Mouse (Mus musculus) liver, adult 2 months (tissue): Measurements from ENCODE around the gene Cldn13. TPM values are rescaled to one million over a fixed set of nuclear protein-coding genes. Genes with fewer than 3 reads are reported as not detected.
A peak's percentile ranks its signal among the peaks of the same experiment; 100 is the strongest.

Source experiments
- DNase-seq: peaks from one replicate; pipeline ENCODE4 v3.0.0-alpha.2; 2011; ENCODE audit warnings: low read depth, low spot score; ENCODE audit errors: extremely low read depth
- H3K27ac ChIP-seq: fragments of 200-500 bp; replicated peaks from 2 replicates; pipeline ENCODE4 v1.5.1; 2012; ENCODE audit warnings: low read depth, mild to moderate bottlenecking, control low read depth, inconsistent platforms, low read length; ENCODE audit not compliant: insufficient read depth
- H3K27me3 ChIP-seq: fragments of 200-500 bp; 2 replicates; pipeline ENCODE4 v1.6.1; 2012; ENCODE audit warnings: mild to moderate bottlenecking, moderate library complexity, low read length, inconsistent platforms; ENCODE audit not compliant: control insufficient read depth, insufficient read depth
- H3K36me3 ChIP-seq: fragments of 200-500 bp; 2 replicates; pipeline ENCODE4 v1.6.1; 2012; ENCODE audit warnings: low read length, inconsistent platforms; ENCODE audit not compliant: control insufficient read depth, insufficient read depth
- H3K4me1 ChIP-seq: fragments of 200-500 bp; 2 replicates; pipeline ENCODE4 v1.6.1; 2011; ENCODE audit warnings: low read length; ENCODE audit not compliant: control insufficient read depth, insufficient read depth
- H3K4me3 ChIP-seq: fragments of 200-500 bp; 2 replicates; pipeline ENCODE4 v1.5.1; 2011; ENCODE audit warnings: low read depth, mild to moderate bottlenecking, control low read depth, low read length, moderate library complexity; ENCODE audit not compliant: insufficient read depth
- H3K79me2 ChIP-seq: fragments of 200-500 bp; 2 replicates; pipeline ENCODE4 v1.6.1; 2012; ENCODE audit warnings: inconsistent platforms, mild to moderate bottlenecking, low read length, moderate library complexity; ENCODE audit not compliant: control insufficient read depth, insufficient read depth
- H3K9ac ChIP-seq: fragments of 200-500 bp; 2 replicates; pipeline ENCODE4 v1.6.1; 2012; ENCODE audit warnings: low read depth, mild to moderate bottlenecking, control low read depth, inconsistent platforms, low read length
- CTCF ChIP-seq: fragments of 200-500 bp; IDR thresholded peaks from 2 replicates; pipeline ENCODE4 v1.5.1; 2011; ENCODE audit warnings: low read depth, low read length, control low read depth
- POLR2A ChIP-seq: fragments of 200-500 bp; IDR thresholded peaks from 2 replicates; pipeline ENCODE4 v1.6.1; 2011; ENCODE audit warnings: low read length, control low read depth; ENCODE audit not compliant: insufficient read depth; ENCODE audit errors: extremely low read depth
- WGBS: fragments of 180-500 bp; shearing (Covaris S2); methylation state at CpG from one replicate; pipeline ENCODE4 v1.1.7; 2018; 5-methylcytosine and 5-hydroxymethylcytosine counted together
- polyA plus RNA-seq: library from polyadenylated mRNA; depleted of rRNA; stranded (reverse); fragments of >200 nt; gene quantifications from 2 replicates; pipeline ENCODE4 v1.2.3, GENCODE M21; 2012
- total RNA-seq: library from RNA; depleted of rRNA; stranded (reverse); fragments of >200 nt; gene quantifications from 2 replicates; pipeline ENCODE4 v1.2.3, GENCODE M21; 2014

Gene Cldn13
- total and polyA plus RNA-seq, 2 experiments = not detected

GRCm38 (mm10) chr5:134920106-134920687 is 4.9 kb upstream of the Cldn13 start:
- H3K27ac ChIP-seq = no peak overlapping the region
- H3K79me2 ChIP-seq = no peaks in the 10 kb centered on the region
- H3K4me3 ChIP-seq = no peak overlapping the region
- no peaks in the 10 kb centered on the region; the same call in 1 of the 2 replicates for H3K27me3 ChIP-seq
- TF ChIP-seq POLR2A = no peak
- no peak for TF ChIP-seq CTCF
- H3K9ac ChIP-seq = no peak overlapping the region
- DNase-seq = no peak
- H3K4me1 ChIP-seq = no peaks in the 10 kb centered on the region
- H3K36me3 ChIP-seq = no peaks in the 10 kb centered on the region
- 80% methylated on average over 6 of the region's 6 CpGs for WGBS

GRCm38 (mm10) chr5:134919097-134919496 is 3.8 kb upstream of the Cldn13 start:
- no peak for DNase-seq
- no peak overlapping the region for H3K4me3 ChIP-seq
- H3K4me1 ChIP-seq = no peaks in the 10 kb centered on the region
- no peaks in the 10 kb centered on the region for H3K79me2 ChIP-seq
- H3K36me3 ChIP-seq = no peaks in the 10 kb centered on the region
- H3K27ac ChIP-seq = no peak overlapping the region
- 81% methylated on average over 3 of the region's 3 CpGs for WGBS
- no peaks in the 10 kb centered on the region; the same call in 1 of the 2 replicates for H3K27me3 ChIP-seq
- H3K9ac ChIP-seq = no peak overlapping the region
- TF ChIP-seq CTCF = no peak
- TF ChIP-seq POLR2A = no peak

GRCm38 (mm10) chr5:134918071-134918832 is 2.9 kb upstream of the Cldn13 start:
- H3K36me3 ChIP-seq = no peaks in the 10 kb centered on the region
- H3K9ac ChIP-seq = no peak overlapping the region
- DNase-seq = peak; percentile 57
- H3K27me3 ChIP-seq = no peaks in the 10 kb centered on the region; the same call in 1 of the 2 replicates
- no peak overlapping the region for H3K4me3 ChIP-seq
- no peaks in the 10 kb centered on the region for H3K4me1 ChIP-seq
- 56% methylated on average over 16 of the region's 16 CpGs for WGBS
- H3K27ac ChIP-seq = no peak overlapping the region
- H3K79me2 ChIP-seq = no peaks in the 10 kb centered on the region
- TF ChIP-seq CTCF (peak; percentile 80), POLR2A (no peak)

- Histone ChIP-seq H3K4me1 (no peaks in the 10 kb centered on the region), H3K27ac (no peak overlapping the region), H3K4me3 (no peak overlapping the region), H3K9ac (no peak overlapping the region), H3K79me2 (no peaks in the 10 kb centered on the region), H3K36me3 (no peaks in the 10 kb centered on the region), H3K27me3 (no peaks in the 10 kb centered on the region; the same call in 1 of the 2 replicates)
- 72% methylated on average over 8 of the region's 8 CpGs for WGBS
- TF ChIP-seq CTCF = no peak
- no peak for TF ChIP-seq POLR2A
- no peak for DNase-seq
These were observed 816 bp downstream of the Cldn13 start for GRCm38 (mm10) chr5:134914510-134914909.

GRCm38 (mm10) chr5:134913753-134914152 is 1.6 kb downstream of the Cldn13 start:
- no peak for DNase-seq
- no peak overlapping the region for H3K27ac ChIP-seq
- no peaks in the 10 kb centered on the region for H3K4me1 ChIP-seq

GRCm38 (mm10) chr5:134913352-134913751 is 2.0 kb downstream of the Cldn13 start:
- Histone ChIP-seq H3K4me1 (no peaks in the 10 kb centered on the region), H3K4me3 (no peak overlapping the region), H3K27me3 (no peaks in the 10 kb centered on the region; the same call in 1 of the 2 replicates), H3K27ac (no peak overlapping the region), H3K36me3 (no peaks in the 10 kb centered on the region), H3K9ac (no peak overlapping the region), H3K79me2 (no peaks in the 10 kb centered on the region)
- WGBS = 78% methylated on average over 3 of the region's 3 CpGs
- TF ChIP-seq CTCF = no peak
- TF ChIP-seq POLR2A = no peak
- DNase-seq = no peak

More at GRCm38 (mm10) chr5:134913753-134914152, 1.6 kb downstream of the Cldn13 start:
- 71% methylated on average over 4 of the region's 4 CpGs for WGBS
- no peaks in the 10 kb centered on the region; the same call in 1 of the 2 replicates for H3K27me3 ChIP-seq
- TF ChIP-seq POLR2A (no peak), CTCF (no peak)
- H3K9ac ChIP-seq = no peak overlapping the region
- no peaks in the 10 kb centered on the region for H3K36me3 ChIP-seq
- H3K79me2 ChIP-seq = no peaks in the 10 kb centered on the region
- no peak overlapping the region for H3K4me3 ChIP-seq
